Mouse (Mus musculus) brain, adult 2 months (tissue): Measurements from ENCODE around the gene Ubap2l.

Experiments
- DNase-seq: peaks from one replicate; pipeline ENCODE4 v3.0.0; 2011; ENCODE audit warnings: low read depth, low spot score

Gene Ubap2l

DNA sequence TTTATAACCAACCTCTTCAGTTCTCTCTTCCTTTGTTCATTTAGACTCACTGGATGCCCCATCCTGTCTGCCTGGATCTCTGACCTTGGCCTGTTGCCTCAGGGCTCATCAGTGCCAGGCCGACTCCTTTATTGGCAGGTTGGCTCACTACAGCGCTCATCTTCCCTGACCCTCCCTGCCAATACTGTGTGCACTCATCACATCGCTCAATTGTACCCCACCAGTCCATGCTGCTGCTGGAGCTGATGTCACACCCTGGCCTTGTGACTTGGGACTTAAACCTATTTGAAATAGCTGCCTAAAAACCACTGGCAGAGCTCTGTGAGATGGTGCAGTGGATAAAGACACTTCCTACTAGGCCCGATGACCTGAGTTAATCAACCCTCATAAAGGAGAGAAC lies 15.4 kb upstream of the Ubap2l start:
- DNase-seq: no peak

DNA sequence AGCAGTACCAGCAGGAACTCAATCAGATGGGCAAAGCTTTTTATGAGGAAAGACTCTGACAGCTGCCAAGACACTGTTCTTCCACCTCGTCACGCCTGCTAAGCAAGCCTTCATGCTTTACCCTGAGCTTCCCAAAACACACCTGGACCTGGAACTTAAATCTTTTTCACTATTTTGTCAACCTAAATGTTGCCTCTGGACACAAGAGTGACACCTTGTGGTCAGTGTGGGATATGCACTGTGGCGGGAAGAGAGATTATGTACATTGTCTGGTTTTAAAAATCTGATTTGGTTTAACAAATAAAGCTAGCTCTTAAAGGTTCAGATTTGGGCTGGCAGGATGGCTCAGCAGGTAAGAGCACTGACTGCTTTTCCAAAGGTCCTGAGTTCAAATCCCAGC lies 13.1 kb upstream of the Ubap2l start:
- peak; percentile 60 for DNase-seq

DNA sequence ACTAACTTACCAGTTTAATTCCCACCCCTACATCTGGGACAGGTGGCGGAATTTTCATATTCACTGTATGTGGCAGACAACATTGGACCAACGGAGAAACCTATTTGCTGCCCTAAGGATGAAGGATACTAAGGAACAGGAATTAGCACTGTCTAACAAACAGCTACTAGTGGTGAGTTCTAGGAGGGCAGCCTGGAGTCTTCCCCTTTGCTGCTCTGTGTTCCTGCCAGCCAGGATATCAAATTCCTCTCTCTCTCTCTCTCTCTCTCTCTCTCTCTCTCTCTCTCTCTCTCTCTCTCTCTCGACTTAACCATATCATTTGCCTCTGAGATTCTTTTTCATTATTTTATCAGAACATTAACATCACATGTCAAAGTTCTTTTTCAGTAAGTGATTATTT lies 12.0 kb upstream of the Ubap2l start:
- DNase-seq: no peak

DNA sequence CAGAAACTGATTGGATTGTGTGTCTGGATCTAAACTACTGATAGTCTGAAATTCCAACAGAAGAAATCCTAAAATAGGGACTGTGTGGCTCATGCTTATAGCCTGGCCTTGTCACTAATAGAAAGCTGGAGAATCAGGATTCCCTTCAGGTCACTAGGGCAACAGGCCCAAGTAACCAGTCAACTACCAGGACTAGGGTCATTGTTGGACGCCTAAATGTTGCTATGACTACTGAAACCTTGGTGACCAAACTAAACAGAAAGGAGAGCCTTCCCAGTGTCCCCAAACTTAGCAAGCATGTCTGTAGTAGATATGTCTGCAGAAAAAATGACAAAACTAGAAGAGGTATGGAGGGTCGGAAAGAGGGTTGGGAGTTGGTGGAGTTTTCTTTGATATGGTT lies 10.1 kb upstream of the Ubap2l start:
- DNase-seq: no peak

DNA sequence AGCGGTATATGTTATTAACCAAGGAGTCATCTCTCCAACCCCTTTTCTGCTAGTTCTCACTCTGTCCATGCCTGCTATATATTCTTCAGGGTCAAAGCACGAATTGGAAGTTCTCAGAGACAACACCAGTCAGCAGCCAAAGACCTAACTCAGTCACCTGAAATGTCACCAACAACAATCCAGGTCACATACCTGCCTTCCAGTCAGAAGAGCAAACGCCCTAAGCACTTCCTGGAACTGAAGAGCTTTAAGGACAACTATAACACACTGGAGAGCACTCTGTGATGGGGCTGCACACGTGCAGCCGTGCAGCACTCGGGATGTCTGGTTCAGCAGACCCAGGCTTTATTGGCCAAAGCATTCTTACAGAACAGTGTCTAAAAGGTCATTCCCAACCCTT lies 9.1 kb upstream of the Ubap2l start:
- DNase-seq: no peak

DNA sequence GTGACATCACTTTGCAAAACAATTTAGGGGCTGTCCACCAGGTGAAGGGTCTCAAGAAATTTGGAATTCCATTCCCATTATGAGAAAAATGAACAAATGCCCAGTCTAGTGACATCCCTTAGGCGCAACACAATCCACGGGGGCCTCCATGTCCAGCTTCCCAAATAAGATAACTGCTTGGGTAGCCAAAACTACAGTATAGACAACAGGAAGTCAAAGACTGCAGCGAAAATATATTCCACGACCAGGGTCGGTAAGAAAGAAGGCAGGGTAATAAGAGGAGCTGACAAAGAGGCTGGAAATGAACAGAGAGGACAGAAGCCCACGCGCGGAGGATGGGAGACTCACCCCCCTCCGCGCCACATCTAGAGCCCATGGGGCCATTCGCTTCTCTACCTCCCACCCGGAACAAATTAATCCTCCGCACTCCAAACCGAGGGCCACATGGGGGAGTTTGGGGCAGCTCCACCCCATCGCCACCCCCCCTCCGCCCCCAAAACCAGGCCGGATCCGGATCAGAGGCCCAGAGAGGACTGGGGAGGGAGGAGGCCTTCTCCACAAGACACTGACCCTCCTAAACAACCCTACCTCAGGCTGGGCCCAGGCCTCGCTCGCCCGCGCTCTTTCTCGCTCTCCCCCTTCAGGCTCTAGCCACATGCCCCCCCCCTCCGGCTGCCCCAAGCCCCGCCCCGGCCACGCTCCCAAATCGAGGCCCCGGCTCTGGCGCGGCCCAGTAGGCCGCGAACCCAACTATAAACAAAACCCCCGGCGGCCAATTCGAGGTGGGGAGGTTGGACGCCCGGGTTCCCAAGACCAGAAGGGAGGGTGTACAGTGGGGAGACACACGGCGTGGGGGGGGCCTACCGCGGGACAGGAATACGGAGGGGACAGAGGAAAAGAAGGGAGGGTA lies 732 bp downstream of the Ubap2l start, which contains the start of gene 4933434E20Rik:
Gene 4933434E20Rik (plus strand): TSS at position 196 of the 910 bp plus-strand sequence.
- peak; percentile 67 for DNase-seq

DNA sequence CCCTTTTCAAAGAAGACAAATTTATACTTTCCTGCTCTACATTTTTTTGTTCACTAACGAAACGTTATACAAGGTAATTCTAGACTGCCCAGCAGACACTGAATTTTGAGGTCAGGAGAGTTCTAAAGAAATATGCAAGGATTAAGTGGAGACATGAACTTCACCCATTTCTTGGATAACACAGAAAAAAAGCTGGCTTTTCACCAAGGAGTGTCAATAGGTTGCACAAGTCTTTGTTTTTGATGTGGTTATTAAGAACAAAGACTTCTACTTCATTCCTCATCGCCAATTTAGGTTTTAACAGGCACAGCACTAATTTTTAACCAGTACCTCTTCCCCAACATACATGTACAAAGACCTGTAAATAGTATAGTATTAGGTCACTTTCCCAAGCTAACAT lies 2.7 kb downstream of the Ubap2l start:
- no peak for DNase-seq

DNA sequence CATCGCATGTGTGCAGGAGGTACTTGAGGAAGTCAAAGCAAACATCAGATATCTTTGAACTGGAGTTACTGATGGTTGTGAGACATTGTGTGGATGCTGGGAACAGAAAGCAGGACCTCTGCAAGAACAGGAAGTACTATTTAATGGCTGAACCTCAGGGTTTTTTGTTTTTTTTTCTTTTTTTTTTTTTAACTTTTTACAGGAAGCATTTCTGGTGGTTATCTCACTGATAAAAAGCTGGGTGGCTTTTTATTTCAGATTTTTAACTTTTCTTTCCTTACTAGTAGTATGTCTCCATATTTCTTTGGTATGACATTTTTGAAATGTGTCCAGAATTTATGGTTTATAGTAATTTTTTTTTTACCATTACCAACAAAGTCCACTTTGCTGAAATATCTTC lies 16.2 kb downstream of the Ubap2l start:
- no peak for DNase-seq

DNA sequence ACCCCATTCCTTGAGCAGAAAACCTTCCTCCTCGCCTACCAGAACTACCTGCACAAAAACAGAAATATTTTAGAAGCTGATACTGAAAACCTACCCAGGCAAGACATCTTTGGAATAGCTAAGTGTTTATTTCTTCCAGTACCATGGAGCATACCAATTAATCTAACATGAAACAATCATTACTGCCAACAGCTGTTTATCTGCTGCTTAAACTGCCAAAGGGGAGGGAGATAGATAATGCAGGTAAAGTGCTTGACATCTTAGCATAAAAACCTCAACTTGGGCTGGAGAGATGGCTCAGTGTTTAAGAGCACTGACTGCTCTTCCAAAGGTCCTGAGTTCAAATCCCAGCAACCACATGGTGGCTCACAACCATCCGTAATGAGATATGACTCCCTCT lies 17.8 kb downstream of the Ubap2l start:
- DNase-seq: no peak

DNA sequence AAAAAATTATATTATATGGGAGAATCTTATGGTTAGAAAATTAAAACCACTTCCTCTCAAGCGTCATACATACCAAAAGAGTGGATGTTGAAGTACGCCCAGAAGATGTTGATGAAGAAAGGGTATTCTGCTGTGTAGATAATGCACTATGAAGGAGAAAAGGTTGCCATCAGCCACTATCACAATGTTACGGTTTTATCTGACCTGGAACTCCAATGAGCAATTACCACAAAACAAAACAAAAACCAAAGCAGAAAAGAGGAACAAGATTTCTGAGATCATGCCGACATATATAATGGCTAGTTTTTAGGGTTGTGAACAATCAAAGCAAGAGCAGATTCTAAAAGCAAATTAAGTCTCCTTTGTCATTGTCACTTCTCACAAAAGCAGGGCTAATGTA lies 35.8 kb downstream of the Ubap2l start:
- DNase-seq: no peak

DNA sequence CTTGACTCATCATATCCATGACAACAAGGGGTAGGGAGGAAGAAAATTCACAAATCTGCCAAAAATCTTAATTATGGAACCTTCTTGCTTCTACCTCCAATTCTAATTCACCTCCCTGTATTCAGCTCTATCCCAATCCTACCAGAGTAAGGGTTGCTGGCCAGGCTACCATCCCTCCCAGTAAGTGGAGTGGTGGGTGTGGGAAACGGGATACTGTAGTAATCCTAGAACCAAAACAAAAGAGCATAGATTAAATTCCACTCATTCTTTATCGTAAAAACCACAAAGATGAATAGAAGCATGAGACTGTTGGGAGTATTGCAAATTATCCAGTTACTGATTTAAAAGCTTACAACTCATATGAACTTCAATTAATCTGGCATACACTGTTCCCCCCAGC lies 42.1 kb downstream of the Ubap2l start:
- peak; percentile 6 for DNase-seq

DNA sequence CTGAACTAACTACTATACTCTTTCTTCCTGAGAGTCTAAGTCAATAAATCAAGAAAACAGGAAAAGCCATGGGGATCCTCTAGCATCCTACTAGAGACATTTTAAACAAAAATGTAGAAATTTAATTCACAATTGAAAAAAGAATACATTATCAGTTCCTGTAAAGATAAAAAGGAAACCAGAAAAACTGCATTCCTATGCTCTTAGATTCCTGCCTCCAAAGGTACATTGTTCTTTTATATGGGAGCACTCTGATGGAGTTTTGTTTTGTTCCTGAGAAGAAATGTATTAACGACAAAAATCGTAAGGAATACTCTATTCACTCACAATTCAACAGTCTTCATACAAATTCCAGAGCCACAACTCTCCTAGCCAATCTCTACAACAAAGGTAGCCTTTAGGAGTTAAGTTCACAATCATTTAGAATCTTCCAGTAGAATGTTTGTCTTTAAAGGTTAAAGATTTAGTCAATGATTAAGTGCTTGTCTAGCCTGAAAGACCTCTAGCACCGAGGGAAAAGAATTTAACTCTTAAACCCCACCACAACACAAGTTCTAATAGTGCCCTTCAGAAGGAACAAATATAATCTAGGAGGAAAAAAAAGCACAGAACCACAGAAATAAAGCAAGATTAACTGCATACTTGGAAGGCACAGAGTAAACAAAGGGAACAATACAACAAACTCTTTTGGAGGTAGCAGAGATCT lies 48.2 kb downstream of the Ubap2l start:
- no peak for DNase-seq

DNA sequence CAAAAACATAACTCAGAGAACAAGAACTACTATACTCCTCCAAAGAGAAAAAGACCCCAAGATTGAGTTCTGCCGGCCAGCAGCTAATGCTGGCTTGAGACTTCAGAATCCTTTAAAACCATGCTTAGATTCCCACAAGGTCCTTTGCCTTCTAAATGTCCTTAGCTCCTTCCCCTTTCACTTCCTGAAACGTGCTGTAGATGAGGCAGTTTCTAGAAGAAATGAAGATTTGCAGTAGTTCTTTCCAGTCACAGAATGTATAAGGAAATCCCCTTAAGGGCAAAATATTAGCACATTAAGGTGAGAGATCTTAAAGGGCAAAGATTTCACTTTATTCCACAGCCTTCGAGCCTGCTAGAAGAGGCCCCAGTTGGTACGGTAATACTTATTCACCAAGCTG lies 52.6 kb downstream of the Ubap2l start:
- DNase-seq: no peak

DNA sequence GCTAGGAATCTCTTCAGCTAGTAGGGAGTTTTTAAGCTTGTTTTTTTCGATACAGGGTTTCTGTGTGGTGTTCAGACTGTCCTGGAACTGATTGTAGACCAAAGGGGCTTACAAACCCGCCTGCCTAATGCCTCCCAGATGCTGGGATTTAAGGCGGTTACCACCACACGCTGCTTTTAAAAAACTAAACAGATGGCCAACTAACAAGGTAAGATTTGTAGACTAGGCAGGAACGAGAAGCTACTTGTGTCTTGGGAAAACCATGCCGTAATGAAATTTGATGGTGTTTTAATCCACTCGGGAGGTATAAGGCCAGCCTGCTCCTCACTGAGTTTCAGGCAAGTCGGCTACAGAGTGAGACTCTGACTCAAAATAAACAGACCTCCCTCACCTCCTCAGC lies 53.3 kb downstream of the Ubap2l start:
- DNase-seq: peak; percentile 16

DNA sequence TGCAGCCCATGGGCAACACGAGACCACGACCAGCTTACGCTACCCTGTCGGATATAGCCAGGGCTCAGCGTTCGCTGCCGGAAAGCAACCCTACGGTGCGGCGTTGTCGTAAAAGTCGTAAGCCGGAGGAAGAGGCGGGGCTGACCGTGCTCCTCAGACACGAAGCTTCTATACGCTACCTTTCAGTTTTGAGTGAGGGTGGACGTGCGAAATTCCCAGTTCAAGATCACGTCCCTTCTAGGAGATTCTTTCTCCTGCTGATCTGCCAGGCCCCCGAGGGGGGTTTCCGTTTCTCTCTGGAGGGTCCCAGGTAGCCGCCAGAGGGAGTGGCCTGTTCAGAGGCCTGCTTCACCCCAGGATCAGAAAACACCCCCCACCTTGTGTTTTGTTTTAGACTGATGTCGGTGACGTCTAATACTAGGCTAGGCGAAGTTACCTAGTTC lies 53.8 kb downstream of the Ubap2l start, which contains the start of gene Hax1:
Gene Hax1 (minus strand): TSS at position 169 of the 443 bp plus-strand sequence.
- peak; percentile 99 for DNase-seq

DNA sequence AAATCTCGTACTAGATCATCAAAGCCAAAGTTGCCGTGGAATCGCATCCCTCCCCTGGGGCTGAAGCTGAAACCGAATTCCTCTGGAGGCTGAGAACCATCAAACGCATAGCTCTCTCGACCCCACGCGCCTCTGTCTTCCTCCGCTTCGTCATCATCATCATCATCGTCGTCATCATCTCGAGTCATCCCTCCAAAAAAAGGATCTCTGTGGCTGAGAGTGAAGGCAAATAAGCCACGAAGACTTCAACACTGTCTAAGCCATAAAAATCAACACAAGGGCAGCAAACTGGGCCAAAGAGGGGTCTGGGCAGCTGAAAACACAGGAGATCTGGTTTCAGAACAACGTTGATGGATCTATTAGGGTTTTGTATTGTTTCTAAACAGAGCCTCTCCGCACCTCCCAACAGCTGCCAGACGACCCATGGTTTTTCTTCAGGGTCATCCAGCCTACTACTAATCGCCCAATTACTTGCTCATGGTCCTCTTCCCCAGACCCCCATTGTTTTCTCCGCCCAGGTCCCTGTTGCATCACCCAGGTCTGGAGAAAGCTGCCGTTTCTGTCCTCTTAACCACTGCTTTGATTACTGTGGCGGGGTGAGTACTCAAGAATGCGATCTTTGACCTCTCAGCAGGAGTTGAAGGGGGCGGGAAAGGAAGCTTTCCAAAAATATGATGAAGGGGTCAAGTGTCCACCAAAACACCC lies 54.5 kb downstream of the Ubap2l start:
- peak; percentile 54 for DNase-seq

DNA sequence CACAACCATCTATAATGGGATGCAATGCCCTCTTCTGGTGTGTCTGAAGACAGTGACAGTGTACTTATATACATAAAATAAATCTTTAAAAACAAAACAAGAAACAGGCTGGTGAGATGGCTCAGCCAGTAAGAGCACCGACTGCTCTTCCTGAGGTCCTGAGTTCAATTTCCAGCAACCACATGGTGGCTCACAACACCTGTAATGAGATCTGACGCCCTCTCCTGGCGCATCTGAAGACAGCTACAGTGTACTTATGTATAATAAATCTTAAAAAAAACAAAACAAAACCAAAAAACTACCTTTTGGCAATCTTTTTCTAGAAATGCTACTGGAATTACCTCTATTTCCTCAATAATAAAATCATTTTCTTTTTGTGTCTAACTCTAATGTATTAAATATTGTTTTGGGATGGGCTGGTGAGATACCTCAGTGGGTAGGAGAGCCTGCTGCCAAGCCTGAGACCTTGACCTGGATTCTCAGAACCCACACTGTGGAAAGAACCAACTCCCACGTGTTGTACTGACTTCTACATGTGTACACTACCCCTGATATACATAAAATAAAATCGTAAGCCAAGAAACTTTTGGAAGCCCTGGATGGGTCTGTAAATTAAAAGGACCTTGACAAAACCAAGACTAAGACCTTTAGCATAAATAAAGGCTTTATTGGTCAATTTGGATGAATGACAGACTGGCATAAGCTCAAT lies 57.5 kb downstream of the Ubap2l start:
- no peak for DNase-seq

DNA sequence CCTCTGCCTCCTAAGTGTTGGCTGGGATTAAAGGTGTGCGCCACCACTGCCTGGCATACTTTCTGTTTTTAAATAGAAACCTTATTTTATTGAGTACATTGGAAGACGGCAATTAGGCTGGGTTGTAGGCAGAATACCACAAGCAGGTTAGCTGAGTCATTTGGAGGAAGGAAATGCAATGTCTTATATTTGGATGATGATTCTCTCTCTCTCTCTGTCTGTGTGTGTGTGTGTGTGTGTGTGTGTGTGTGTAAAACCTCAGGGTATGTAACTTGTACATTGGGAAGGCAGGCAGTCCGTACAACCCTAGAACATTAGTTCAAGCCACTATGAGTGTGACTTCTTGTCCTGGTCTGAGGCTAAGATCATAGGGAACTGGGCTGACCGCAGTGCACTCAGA lies 64.6 kb downstream of the Ubap2l start:
- DNase-seq: peak; percentile 29

DNA sequence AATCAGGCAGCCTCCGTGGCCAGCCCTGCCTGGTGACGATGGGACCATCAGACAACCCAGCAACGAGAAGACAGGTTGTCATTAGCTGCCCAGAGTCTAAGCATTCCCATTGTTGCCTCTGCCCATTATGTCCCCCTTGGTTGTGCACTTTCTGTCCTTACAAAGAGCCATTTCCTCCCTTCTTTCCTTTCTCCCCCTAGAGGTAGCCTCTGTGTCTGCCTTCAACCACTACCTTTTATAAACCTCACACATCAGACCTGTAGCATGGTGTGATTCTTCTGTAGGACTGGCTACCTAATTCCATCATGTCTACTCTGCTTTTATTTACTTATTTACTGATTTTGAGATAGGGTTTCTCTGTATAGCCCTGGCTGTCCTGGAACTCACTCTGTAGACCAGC lies 65.2 kb downstream of the Ubap2l start:
- no peak for DNase-seq

DNA sequence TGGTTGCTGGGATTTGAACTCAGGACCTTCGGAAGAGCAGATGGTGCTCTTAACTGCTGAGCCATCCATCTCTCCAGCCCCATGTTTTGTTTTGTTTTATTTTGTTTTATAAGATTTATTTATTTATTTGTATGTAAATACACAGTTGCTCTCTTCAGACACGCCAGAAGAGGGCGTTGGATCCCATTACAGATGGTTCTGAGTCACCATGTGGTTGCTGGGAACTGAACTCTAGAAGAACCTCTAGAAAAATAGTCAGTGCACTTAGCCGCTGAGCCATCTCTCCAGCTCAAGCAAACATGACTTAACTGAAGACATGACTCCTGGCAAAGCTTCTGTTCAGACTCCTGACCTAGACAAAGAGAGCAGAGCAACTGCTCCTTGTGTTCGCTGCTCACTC lies 70.0 kb downstream of the Ubap2l start:
- DNase-seq: no peak

DNA sequence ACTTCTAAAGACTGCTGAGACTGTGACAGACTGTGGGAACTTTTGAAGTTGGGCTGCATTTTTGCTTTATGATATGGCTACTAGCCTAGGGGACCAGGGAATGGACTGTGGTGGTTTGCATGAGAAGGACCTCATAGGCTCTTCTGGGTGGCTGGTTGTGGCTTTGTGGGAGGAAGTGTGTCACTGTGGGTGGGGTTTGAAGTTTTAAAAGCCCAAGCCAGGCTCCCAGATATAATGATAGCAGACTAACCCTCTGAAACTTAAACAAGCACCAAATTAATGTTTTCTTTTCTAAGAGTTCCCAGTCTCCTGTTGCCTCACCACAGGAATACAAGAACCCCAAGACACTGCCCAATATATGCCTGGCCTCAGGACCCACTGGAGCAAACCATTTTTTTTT lies 75.6 kb downstream of the Ubap2l start:
- no peak for DNase-seq

DNA sequence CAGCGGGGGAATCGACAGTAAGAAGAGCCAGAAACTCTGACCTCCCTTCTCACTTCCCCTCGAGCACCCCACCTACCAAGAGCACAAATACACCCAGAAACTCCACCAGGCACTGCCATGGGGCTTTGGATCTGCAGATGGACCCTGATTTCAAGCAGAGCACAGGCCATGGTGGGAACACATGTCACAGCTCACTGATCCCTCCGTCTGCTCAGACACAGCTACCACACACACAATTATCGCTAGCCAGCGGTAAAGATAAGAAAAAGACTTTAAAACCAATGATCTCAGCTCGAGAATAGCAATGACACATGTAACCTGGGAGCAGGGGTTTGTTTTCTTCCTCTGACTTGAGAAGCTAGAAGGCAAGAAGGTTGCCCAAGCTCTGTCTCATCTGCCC lies 83.9 kb downstream of the Ubap2l start:
- DNase-seq: no peak
